Mouse (Mus musculus) thymus, postnatal 36 days (tissue): ENCODE data around the gene Cinp.

ENCODE experiments used
- DNase-seq, 2 experiments: peaks; one replicate each; pipeline ENCODE4 v3.0.0; 2022; ENCODE audit warnings: mixed read lengths in 2 of 2

Gene Cinp

GRCm38 (mm10) chr12:110830293-110831024 lies 58.5 kb downstream of the Cinp start:
- no peak for DNase-seq

- DNase-seq, result no peak
Measured at GRCm38 (mm10) chr12:110828908-110829307, 60.0 kb downstream of the Cinp start.
